Comparison of ENCODE assay signal across 8 mouse cellular contexts in the genomic region with DNA sequence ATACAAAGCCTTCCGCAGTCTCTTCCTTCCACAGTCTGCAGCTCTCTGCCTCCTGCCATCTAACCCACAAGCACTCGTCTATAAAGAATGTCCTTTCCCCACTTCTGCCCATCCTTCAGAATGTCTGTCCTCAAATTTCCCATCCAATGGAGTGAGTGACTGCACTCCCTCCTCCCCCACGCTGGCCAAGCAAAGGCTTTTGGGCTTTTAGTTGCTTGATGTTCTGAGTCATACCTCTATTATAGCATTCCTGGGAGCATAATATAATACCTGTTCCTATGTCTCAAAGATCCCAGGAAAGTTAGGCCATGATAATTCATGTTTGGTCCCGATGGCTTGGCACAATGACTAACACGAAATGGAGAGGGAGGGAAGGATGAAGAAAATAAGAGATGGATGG. TPM values are rescaled to one million over a fixed set of nuclear protein-coding genes. Genes with fewer than 3 reads are reported as not detected.
A peak's percentile ranks its signal among the peaks of the same experiment; 100 is the strongest.
DNase-seq lines count a peak whose midpoint lies in the region; ATAC-seq and TF ChIP-seq lines count a peak whose summit lies in the region.

No protein-coding gene starts in this region.

- H3K27ac ChIP-seq in lung, embryonic 14.5 days (ENCODE audit: low read depth): no peak overlapping the region
- H3K27ac ChIP-seq in embryonic facial prominence, embryonic 15.5 days (replicated peaks): peak overlapping the region; percentile 88
- no peak overlapping the region for H3K27ac ChIP-seq in intestine, postnatal 0 days (ENCODE audit: low read depth, low read length)
- H3K27ac ChIP-seq in neural tube, embryonic 15.5 days (replicated peaks): peak overlapping the region; percentile 94

- H3K27me3 ChIP-seq in lung, embryonic 14.5 days (ENCODE audit: insufficient read depth, low read length): no peaks in the 10 kb centered on the region
- no peaks in the 10 kb centered on the region for H3K27me3 ChIP-seq in embryonic facial prominence, embryonic 15.5 days
- H3K27me3 ChIP-seq in intestine, postnatal 0 days (replicated peaks; ENCODE audit: control insufficient read depth, insufficient read depth, low read length): no peaks in the 10 kb centered on the region
- no peaks in the 10 kb centered on the region for H3K27me3 ChIP-seq in neural tube, embryonic 15.5 days (replicated peaks)

- peaks cover 8% of the 10 kb centered on the region; the same call in 1 of the 2 replicates for H3K36me3 ChIP-seq in lung, embryonic 14.5 days (ENCODE audit: insufficient read depth)
- H3K36me3 ChIP-seq in embryonic facial prominence, embryonic 15.5 days: peaks cover 3% of the 10 kb centered on the region; the same call in 1 of the 2 replicates
- H3K36me3 ChIP-seq in intestine, postnatal 0 days (ENCODE audit: control insufficient read depth, insufficient read depth): peaks cover 7% of the 10 kb centered on the region; the same call in 1 of the 2 replicates
- peaks cover 10% of the 10 kb centered on the region for H3K36me3 ChIP-seq in neural tube, embryonic 15.5 days

- 0 out of 2 replicates have a peak overlapping the region, but pooled peaks have one; percentile 0 for H3K9ac ChIP-seq in lung, embryonic 14.5 days
- H3K9ac ChIP-seq in embryonic facial prominence, embryonic 15.5 days: no peak overlapping the region
- H3K9ac ChIP-seq in intestine, postnatal 0 days (ENCODE audit: low read depth, low read length): no peak overlapping the region
- H3K9ac ChIP-seq in neural tube, embryonic 15.5 days (replicated peaks): peak overlapping the region; percentile 95; the same call in 1 of the 2 replicates

- WGBS in lung, embryonic 14.5 days: 32% methylated on average over 5 of the region's 5 CpGs
- WGBS in embryonic facial prominence, embryonic 15.5 days: 25% methylated on average over 5 of the region's 5 CpGs
- 38% methylated on average over 5 of the region's 5 CpGs for WGBS in intestine, postnatal 0 days
- 20% methylated on average over 5 of the region's 5 CpGs for WGBS in neural tube, embryonic 15.5 days

- TF ChIP-seq CTCF in lung, embryonic 14.5 days (IDR thresholded peaks at IDR 0.05; ENCODE audit: low read depth): no peak
- no peak for TF ChIP-seq CTCF in intestine, postnatal 0 days (IDR thresholded peaks at IDR 0.05; ENCODE audit: low read depth)

- peak; percentile 1 for DNase-seq in lung, embryonic 14.5 days
- no peak for DNase-seq in lung, postnatal 10 days
- DNase-seq in spleen, adult 18-20 months: no peak
- no peak for DNase-seq in left cerebral cortex, postnatal 14 days (ENCODE audit: low spot score in 2 of 2)

- H3K9me3 ChIP-seq in lung, embryonic 14.5 days (ENCODE audit: low read depth, low read length): no peaks in the 10 kb centered on the region
- no peaks in the 10 kb centered on the region for H3K9me3 ChIP-seq in embryonic facial prominence, embryonic 15.5 days (replicated peaks)
- no peaks in the 10 kb centered on the region for H3K9me3 ChIP-seq in intestine, postnatal 0 days (ENCODE audit: control insufficient read depth)
- H3K9me3 ChIP-seq in neural tube, embryonic 15.5 days (replicated peaks): no peaks in the 10 kb centered on the region

- peak overlapping the region; percentile 82 for H3K4me2 ChIP-seq in lung, embryonic 14.5 days
- H3K4me2 ChIP-seq in embryonic facial prominence, embryonic 15.5 days (replicated peaks): peak overlapping the region; percentile 75
- H3K4me2 ChIP-seq in intestine, postnatal 0 days (replicated peaks; ENCODE audit: low read depth): no peak overlapping the region
- H3K4me2 ChIP-seq in neural tube, embryonic 15.5 days: peak overlapping the region; percentile 91

- intact Hi-C loops in left cerebral cortex, postnatal 14 days (cut with DNase I): loop anchor here (5.0 to 10.0 kb wide), 3 partner anchors 76 to 326 kb away; partner anchors contain the start of genes Rnf167, Slc25a11 and Tm4sf5

- peak overlapping the region; percentile 68 for H3K4me3 ChIP-seq in lung, embryonic 14.5 days (ENCODE audit: low read depth, low read length)
- H3K4me3 ChIP-seq in embryonic facial prominence, embryonic 15.5 days (replicated peaks): peak overlapping the region; percentile 83
- H3K4me3 ChIP-seq in intestine, postnatal 0 days (ENCODE audit: low read depth, low read length): peak overlapping the region; percentile 68; the same call in 1 of the 2 replicates
- H3K4me3 ChIP-seq in neural tube, embryonic 15.5 days (replicated peaks): peak overlapping the region; percentile 94

- no peak for ATAC-seq in lung, embryonic 14.5 days (ENCODE audit: insufficient read depth)
- ATAC-seq in embryonic facial prominence, embryonic 15.5 days (ENCODE audit: insufficient number of reproducible peaks, low FRiP score, low TSS enrichment, low read depth): no peak
- ATAC-seq in intestine, postnatal 0 days: no peak
- ATAC-seq in neural tube, embryonic 15.5 days (ENCODE audit: low FRiP score): no peak
- no peak for ATAC-seq in frontal cortex, adult (ENCODE audit: low TSS enrichment)

- peaks cover 8% of the 10 kb centered on the region for H3K4me1 ChIP-seq in lung, embryonic 14.5 days (ENCODE audit: insufficient read depth)
- H3K4me1 ChIP-seq in embryonic facial prominence, embryonic 15.5 days: peaks cover 26% of the 10 kb centered on the region
- H3K4me1 ChIP-seq in intestine, postnatal 0 days (replicated peaks; ENCODE audit: control insufficient read depth, insufficient read depth, low read length): peaks cover 6% of the 10 kb centered on the region; the same call in 1 of the 2 replicates
- peaks cover 40% of the 10 kb centered on the region for H3K4me1 ChIP-seq in neural tube, embryonic 15.5 days

RNA-seq across cellular contexts. Expression of gene Arrb2, which starts 0.9 kb away (rescaled TPM):
- polyA plus RNA-seq in lung, embryonic 14.5 days (2014; fragmentation: Nextera tagmentation; extraction: Ambion mirVana): 15.1 and 17.6 TPM in 2 replicates
- 26.1 and 28.8 TPM in 2 replicates for polyA plus RNA-seq in embryonic facial prominence, embryonic 15.5 days (2015; fragmentation: Nextera tagmentation; extraction: Ambion mirVana)
- polyA plus RNA-seq in intestine, postnatal 0 days (2015; fragmentation: Nextera tagmentation; extraction: Ambion mirVana): 7.4 and 7.8 TPM in 2 replicates
- 53.6 and 59.7 TPM in 2 replicates for polyA plus RNA-seq in neural tube, embryonic 15.5 days (2015; fragmentation: Nextera tagmentation; extraction: Ambion mirVana)
- 10 to 100 TPM; 75.1 to 78.6 TPM for total RNA-seq in left cerebral cortex, postnatal 14 days (2021)

RNA-seq across cellular contexts. Expression of gene Med11, which starts 20.1 kb away (rescaled TPM):
- 43.0 and 47.9 TPM in 2 replicates for polyA plus RNA-seq in lung, embryonic 14.5 days (2014; fragmentation: Nextera tagmentation; extraction: Ambion mirVana)
- polyA plus RNA-seq in embryonic facial prominence, embryonic 15.5 days (2015; fragmentation: Nextera tagmentation; extraction: Ambion mirVana): 37.0 and 42.9 TPM in 2 replicates
- 30.1 and 30.7 TPM in 2 replicates for polyA plus RNA-seq in intestine, postnatal 0 days (2015; fragmentation: Nextera tagmentation; extraction: Ambion mirVana)
- polyA plus RNA-seq in neural tube, embryonic 15.5 days (2015; fragmentation: Nextera tagmentation; extraction: Ambion mirVana): 44.4 and 45.0 TPM in 2 replicates
- total RNA-seq in left cerebral cortex, postnatal 14 days (2021): 10 to 100 TPM; 14.4 to 15.9 TPM

RNA-seq across cellular contexts. Expression of gene Pelp1, which starts 21.7 kb away (rescaled TPM):
- polyA plus RNA-seq in lung, embryonic 14.5 days (2014; fragmentation: Nextera tagmentation; extraction: Ambion mirVana): 44.4 and 46.5 TPM in 2 replicates
- 33.6 and 35.0 TPM in 2 replicates for polyA plus RNA-seq in embryonic facial prominence, embryonic 15.5 days (2015; fragmentation: Nextera tagmentation; extraction: Ambion mirVana)
- 9.5 and 9.9 TPM in 2 replicates for polyA plus RNA-seq in intestine, postnatal 0 days (2015; fragmentation: Nextera tagmentation; extraction: Ambion mirVana)
- polyA plus RNA-seq in neural tube, embryonic 15.5 days (2015; fragmentation: Nextera tagmentation; extraction: Ambion mirVana): 29.7 and 33.0 TPM in 2 replicates
- total RNA-seq in left cerebral cortex, postnatal 14 days (2021): 10 to 100 TPM; 38.7 to 39.9 TPM

RNA-seq across cellular contexts. Expression of gene Zmynd15, which starts 27.7 kb away (rescaled TPM):
- 0.28 and 0.65 TPM in 2 replicates for polyA plus RNA-seq in lung, embryonic 14.5 days (2014; fragmentation: Nextera tagmentation; extraction: Ambion mirVana)
- polyA plus RNA-seq in embryonic facial prominence, embryonic 15.5 days (2015; fragmentation: Nextera tagmentation; extraction: Ambion mirVana): 0.63 and 0.71 TPM in 2 replicates
- 1.4 and 1.5 TPM in 2 replicates for polyA plus RNA-seq in intestine, postnatal 0 days (2015; fragmentation: Nextera tagmentation; extraction: Ambion mirVana)
- polyA plus RNA-seq in neural tube, embryonic 15.5 days (2015; fragmentation: Nextera tagmentation; extraction: Ambion mirVana): 0.60 and 1.0 TPM in 2 replicates
- under 1 TPM; 0.46 to 0.55 TPM for total RNA-seq in left cerebral cortex, postnatal 14 days (2021)

RNA-seq across cellular contexts. Expression of gene Cxcl16, which starts 28.2 kb away (rescaled TPM):
- polyA plus RNA-seq in lung, embryonic 14.5 days (2014; fragmentation: Nextera tagmentation; extraction: Ambion mirVana): 4.9 and 5.8 TPM in 2 replicates
- polyA plus RNA-seq in embryonic facial prominence, embryonic 15.5 days (2015; fragmentation: Nextera tagmentation; extraction: Ambion mirVana): 4.1 and 4.5 TPM in 2 replicates
- polyA plus RNA-seq in intestine, postnatal 0 days (2015; fragmentation: Nextera tagmentation; extraction: Ambion mirVana): 33.8 and 39.3 TPM in 2 replicates
- 7.4 and 8.5 TPM in 2 replicates for polyA plus RNA-seq in neural tube, embryonic 15.5 days (2015; fragmentation: Nextera tagmentation; extraction: Ambion mirVana)
- total RNA-seq in left cerebral cortex, postnatal 14 days (2021): 1 to 10 TPM in 1 of 2 experiments, under 1 TPM in 1; 0.66 to 1.3 TPM

Comparison
In these comparisons a context has a peak if more than half of its experiments do, and no peak if none do; other contexts are left out.
1. H3K27ac ChIP-seq: peak in embryonic facial prominence, embryonic 15.5 days (single experiment) and neural tube, embryonic 15.5 days (single experiment); none in lung, embryonic 14.5 days (single experiment) and intestine, postnatal 0 days (single experiment).
2. H3K9ac ChIP-seq: peak in lung, embryonic 14.5 days (single experiment) and neural tube, embryonic 15.5 days (single experiment); none in embryonic facial prominence, embryonic 15.5 days (single experiment) and intestine, postnatal 0 days (single experiment).
3. Peak in every context shown above with its lines, with median percentiles within 50 percentile points of each other: H3K4me3 ChIP-seq.